Mouse (Mus musculus) midbrain, embryonic 13.5 days (tissue): ENCODE measurements at regions not wholly inside any gene's neighbourhood (a gene's known extent, or its start where the extent isn't known, plus 50 kb on each side); places are given as distances from the start of the nearest gene placed in this dataset.

Experiments
- ATAC-seq: fragments of 200-750 bp; cut with Nextera tagmentation; 2 replicates; pipeline ENCODE4 v1.8.0; 2017; ENCODE audit warnings: mild to moderate bottlenecking, moderate TSS enrichment, moderate library complexity
- H3K27ac ChIP-seq: fragments of 300-500 bp; sonication (generic); 2 replicates; pipeline ENCODE4 v1.5.1; 2015; ENCODE audit warnings: inconsistent platforms, mild to moderate bottlenecking, moderate library complexity
- H3K27me3 ChIP-seq: fragments of 300-500 bp; sonication (generic); 2 replicates; pipeline ENCODE4 v1.6.1; 2015; ENCODE audit warnings: mild to moderate bottlenecking, inconsistent platforms
- H3K36me3 ChIP-seq: fragments of 300-500 bp; sonication (generic); 2 replicates; pipeline ENCODE4 v1.6.1; 2015; ENCODE audit warnings: mild to moderate bottlenecking, inconsistent platforms
- H3K4me1 ChIP-seq: fragments of 300-500 bp; sonication (generic); replicated peaks from 2 replicates; pipeline ENCODE4 v1.6.1; 2015; ENCODE audit warnings: inconsistent platforms
- H3K4me2 ChIP-seq: fragments of 300-500 bp; sonication (generic); replicated peaks from 2 replicates; pipeline ENCODE4 v1.6.1; 2015; ENCODE audit warnings: moderate library complexity, mild to moderate bottlenecking, inconsistent platforms
- H3K4me3 ChIP-seq: fragments of 300-500 bp; sonication (generic); replicated peaks from 2 replicates; pipeline ENCODE4 v1.5.1; 2015; ENCODE audit warnings: mild to moderate bottlenecking, inconsistent platforms
- H3K9ac ChIP-seq: fragments of 300-500 bp; sonication (generic); replicated peaks from 2 replicates; pipeline ENCODE4 v1.6.1; 2015; ENCODE audit warnings: mild to moderate bottlenecking, inconsistent platforms
- H3K9me3 ChIP-seq: fragments of 300-500 bp; sonication (generic); 2 replicates; pipeline ENCODE4 v1.6.1; 2016; ENCODE audit warnings: mild to moderate bottlenecking, inconsistent platforms
- WGBS: fragments of 180-500 bp; shearing (Covaris S2); methylation state at CpG from one replicate; pipeline ENCODE4 v1.1.7; 2015; 5-methylcytosine and 5-hydroxymethylcytosine counted together

DNA sequence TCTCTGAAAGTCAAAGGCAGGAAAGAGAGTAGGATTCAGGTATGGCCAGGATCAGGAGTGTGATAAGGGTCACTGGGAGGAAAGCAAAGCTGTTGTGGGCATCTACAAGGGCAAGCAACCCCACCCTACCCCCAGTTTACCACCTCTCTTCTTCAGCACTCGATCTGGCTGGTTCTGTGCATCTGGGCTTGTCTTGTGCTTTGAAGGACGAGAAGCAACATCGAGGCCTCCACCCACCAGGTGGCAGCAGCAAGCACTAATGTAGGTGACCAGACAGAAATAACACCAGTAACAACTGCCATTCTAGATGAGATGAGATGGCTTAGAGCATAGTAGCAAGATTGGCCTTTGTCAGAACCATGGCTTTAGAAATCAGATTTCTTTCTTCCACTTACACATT is 507.2 kb upstream of the Sox11 start:
- no peaks in the 10 kb centered on the region for H3K27me3 ChIP-seq
- H3K9ac ChIP-seq, result no peak overlapping the region
- no peak for ATAC-seq
- no peak overlapping the region for H3K4me2 ChIP-seq
- no peaks in the 10 kb centered on the region for H3K9me3 ChIP-seq
- 87% methylated on average over 3 of the region's 3 CpGs for WGBS
- no peaks in the 10 kb centered on the region for H3K4me1 ChIP-seq
- H3K36me3 ChIP-seq, result no peaks in the 10 kb centered on the region
- H3K27ac ChIP-seq, result no peak overlapping the region
- no peak overlapping the region for H3K4me3 ChIP-seq

DNA sequence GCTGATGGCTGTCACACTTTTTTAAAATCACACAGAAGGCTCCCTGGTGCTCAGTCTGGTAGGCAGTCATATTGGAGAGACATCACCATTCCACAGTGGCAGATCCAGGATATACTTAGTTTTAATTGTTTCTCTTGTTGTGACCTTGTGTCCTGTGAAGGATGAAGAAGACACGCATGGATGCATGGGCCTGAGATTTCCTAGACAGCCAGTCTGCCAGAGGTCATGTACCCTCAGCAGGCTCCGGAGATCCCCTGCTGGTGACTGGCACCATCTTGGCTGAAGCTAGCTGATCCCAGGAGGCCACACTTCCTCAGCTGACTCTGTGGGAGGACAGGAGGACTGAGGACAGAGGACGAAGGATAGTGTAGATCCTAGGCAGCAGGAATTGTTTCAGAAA is 506.7 kb upstream of the Sox11 start:
- ATAC-seq, result no peak
- Histone ChIP-seq H3K27ac (no peak overlapping the region), H3K9ac (no peak overlapping the region), H3K27me3 (no peaks in the 10 kb centered on the region), H3K4me3 (no peak overlapping the region), H3K4me2 (no peak overlapping the region), H3K36me3 (no peaks in the 10 kb centered on the region), H3K9me3 (no peaks in the 10 kb centered on the region), H3K4me1 (no peaks in the 10 kb centered on the region)
- WGBS, result 76% methylated on average over 3 of the region's 3 CpGs

DNA sequence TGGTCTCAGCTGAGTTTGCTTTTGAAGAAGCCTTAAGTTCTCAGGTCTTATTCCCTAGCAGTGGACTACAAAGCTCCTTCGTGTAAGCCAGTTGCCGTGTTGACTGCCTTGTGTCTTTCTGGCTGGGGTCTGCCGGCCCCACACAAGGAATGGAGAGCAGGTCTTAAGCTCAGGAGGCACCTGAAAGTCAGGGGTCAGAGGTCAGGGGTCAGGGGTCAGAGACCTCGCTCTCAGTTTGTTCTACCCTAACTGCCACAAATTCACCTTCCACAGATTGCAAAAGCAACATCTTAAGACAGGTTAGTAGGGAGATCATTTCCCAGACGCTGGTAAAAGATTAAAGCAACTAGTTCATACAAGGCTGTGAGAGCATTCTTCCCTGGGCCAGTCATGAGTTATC is 505.8 kb upstream of the Sox11 start:
- Histone ChIP-seq H3K9ac (no peak overlapping the region), H3K9me3 (no peaks in the 10 kb centered on the region), H3K4me1 (no peaks in the 10 kb centered on the region), H3K27me3 (no peaks in the 10 kb centered on the region), H3K4me3 (no peak overlapping the region), H3K27ac (no peak overlapping the region), H3K36me3 (no peaks in the 10 kb centered on the region), H3K4me2 (no peak overlapping the region)
- WGBS, result 60% methylated on average over 5 of the region's 5 CpGs
- ATAC-seq, result no peak

DNA sequence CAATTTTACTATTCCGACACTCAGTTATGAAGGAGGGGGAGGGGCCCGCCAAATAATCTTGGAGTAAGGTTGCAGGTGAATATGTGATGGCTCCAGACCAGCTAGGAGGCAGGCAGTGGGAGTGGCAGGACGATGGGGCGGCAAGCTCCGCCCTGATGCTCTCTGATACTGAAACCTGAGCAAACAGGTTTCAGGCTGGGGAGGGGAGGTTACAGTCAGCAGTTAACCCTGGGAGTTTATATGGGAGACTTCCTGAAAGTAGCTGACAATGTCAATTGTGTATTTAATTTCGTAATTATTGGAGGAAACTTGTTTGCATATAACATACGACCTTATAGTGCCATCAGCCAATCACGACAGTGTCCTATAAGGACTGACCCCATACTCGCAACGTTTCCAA is 505.0 kb upstream of the Sox11 start:
- WGBS, result 71% methylated on average over 10 of the region's 10 CpGs
- H3K27me3 ChIP-seq, result no peaks in the 10 kb centered on the region
- H3K9me3 ChIP-seq, result no peaks in the 10 kb centered on the region
- ATAC-seq, result no peak
- H3K4me2 ChIP-seq, result no peak overlapping the region
- no peaks in the 10 kb centered on the region for H3K36me3 ChIP-seq
- no peak overlapping the region for H3K27ac ChIP-seq
- H3K9ac ChIP-seq, result no peak overlapping the region
- H3K4me3 ChIP-seq, result no peak overlapping the region
- H3K4me1 ChIP-seq, result no peaks in the 10 kb centered on the region

DNA sequence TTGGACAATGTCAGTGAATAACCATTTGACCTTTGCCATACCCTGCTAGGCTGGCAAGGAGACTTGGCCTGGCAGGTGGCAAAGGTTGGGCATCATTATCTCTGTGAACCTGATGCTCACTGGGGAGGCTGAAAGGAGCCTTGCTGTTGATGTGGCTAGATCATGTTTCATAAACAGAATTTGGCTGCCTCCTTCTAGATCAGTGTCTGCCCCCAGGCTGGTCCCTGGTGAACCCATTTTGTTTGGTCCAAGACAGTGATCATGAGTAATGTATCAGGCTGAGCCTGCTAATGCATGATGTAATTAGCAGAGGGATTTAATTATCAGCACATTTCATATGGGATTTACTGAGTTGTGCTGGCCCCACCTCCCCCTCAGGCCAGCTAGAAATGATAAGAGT is 502.6 kb upstream of the Sox11 start:
- H3K4me2 ChIP-seq, result no peak overlapping the region
- no peaks in the 10 kb centered on the region for H3K27me3 ChIP-seq
- no peak overlapping the region for H3K27ac ChIP-seq
- no peak for ATAC-seq
- H3K9ac ChIP-seq, result no peak overlapping the region
- H3K4me3 ChIP-seq, result no peak overlapping the region
- no peaks in the 10 kb centered on the region for H3K4me1 ChIP-seq
- no peaks in the 10 kb centered on the region for H3K36me3 ChIP-seq
- no peaks in the 10 kb centered on the region for H3K9me3 ChIP-seq

DNA sequence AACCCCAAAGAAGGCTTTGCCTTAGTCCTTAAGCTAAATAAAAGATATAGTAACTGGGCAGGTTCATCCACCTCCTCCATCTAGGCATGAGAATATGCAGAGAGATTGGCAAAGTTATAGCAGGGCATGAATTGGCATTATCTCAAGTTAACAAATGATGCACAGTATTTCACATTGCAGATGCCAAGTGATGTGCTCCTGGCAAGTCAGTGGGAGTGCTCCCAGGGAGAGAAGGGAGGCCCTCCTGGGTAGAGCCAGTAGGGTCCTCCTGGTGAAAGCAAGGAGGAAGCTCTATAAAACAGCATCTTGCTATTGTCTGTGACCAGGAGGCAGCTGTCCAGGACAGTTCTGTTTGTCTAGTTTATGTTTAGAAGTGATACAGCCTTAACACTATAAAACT is 496.6 kb upstream of the Sox11 start:
- no peak for ATAC-seq
- Histone ChIP-seq H3K9ac (no peak overlapping the region), H3K27me3 (no peaks in the 10 kb centered on the region)

DNA sequence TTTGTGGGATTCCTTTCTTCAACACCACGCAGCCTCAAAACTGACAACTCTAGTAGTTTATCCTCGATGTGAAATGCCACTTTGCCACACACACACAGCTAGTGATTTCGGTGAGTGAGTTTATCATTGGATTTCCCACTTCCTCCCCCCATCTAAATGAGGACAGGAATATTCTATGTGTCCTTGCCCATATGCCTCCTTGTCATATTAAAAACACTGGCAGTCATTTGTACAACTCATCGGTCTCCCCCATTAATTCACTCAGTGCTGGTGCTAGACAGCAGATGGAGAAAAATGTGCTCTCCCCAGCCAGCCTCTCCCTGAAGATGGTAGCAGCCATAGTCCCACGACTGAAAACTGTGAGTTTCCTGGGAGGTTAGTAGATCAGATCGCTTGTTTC is 496.0 kb upstream of the Sox11 start:
- 85% methylated on average over 6 of the region's 6 CpGs for WGBS
- H3K27ac ChIP-seq, result no peak overlapping the region
- no peak overlapping the region for H3K4me2 ChIP-seq
- no peak for ATAC-seq
- H3K36me3 ChIP-seq, result no peaks in the 10 kb centered on the region
- H3K9ac ChIP-seq, result no peak overlapping the region
- H3K9me3 ChIP-seq, result no peaks in the 10 kb centered on the region
- H3K27me3 ChIP-seq, result no peaks in the 10 kb centered on the region
- H3K4me3 ChIP-seq, result no peak overlapping the region
- no peaks in the 10 kb centered on the region for H3K4me1 ChIP-seq

More for the DNA sequence above, 496.6 kb upstream of the Sox11 start:
- H3K36me3 ChIP-seq, result no peaks in the 10 kb centered on the region
- no peaks in the 10 kb centered on the region for H3K9me3 ChIP-seq
- no peak overlapping the region for H3K27ac ChIP-seq
- no peak overlapping the region for H3K4me3 ChIP-seq
- H3K4me2 ChIP-seq, result no peak overlapping the region
- H3K4me1 ChIP-seq, result no peaks in the 10 kb centered on the region

DNA sequence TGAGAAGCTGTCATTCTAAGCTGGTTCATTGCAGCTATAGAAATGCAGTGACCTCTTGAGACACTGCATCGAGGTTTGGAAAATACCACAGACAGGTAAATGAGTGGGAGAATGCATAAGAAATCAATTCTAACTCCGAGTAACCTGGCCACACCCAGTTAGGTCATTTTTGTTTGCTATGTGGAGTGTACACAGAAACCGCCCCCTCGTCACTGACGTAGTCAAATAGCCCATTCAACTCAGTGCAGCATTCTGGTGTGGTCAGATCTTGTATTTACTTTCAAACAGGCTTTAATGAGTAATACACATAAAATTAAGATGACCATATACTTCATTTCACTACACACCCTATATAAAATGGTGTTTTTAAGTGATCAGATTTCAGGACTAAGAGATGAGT is 483.8 kb upstream of the Sox11 start:
- Histone ChIP-seq H3K9ac (no peak overlapping the region), H3K4me2 (no peak overlapping the region), H3K4me1 (peaks cover 9% of the 10 kb centered on the region), H3K9me3 (no peaks in the 10 kb centered on the region), H3K4me3 (no peak overlapping the region), H3K27ac (no peak overlapping the region), H3K36me3 (no peaks in the 10 kb centered on the region), H3K27me3 (no peaks in the 10 kb centered on the region)
- no peak for ATAC-seq
- 82% methylated on average over 5 of the region's 5 CpGs for WGBS

DNA sequence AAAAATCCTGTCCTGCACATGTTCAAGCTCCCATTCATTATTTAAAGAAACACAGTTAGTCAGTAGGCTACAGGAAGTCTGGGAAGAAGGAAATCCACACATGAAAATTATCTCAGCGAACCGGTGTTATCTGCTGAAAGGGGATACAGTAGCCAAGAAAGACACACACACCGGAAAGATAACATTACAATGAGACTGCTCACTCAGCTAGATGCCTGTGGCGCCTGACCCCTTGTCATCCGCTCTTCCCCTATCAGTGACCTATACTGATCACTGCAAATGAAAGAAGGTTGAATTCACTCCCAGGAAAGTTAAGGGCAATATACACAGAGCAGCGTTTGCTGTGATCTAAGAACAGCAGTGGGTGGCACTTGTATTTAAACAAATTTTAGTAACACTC is 481.0 kb upstream of the Sox11 start:
- Histone ChIP-seq H3K4me1 (peaks cover 9% of the 10 kb centered on the region), H3K27ac (no peak overlapping the region), H3K36me3 (no peaks in the 10 kb centered on the region), H3K9ac (no peak overlapping the region), H3K9me3 (no peaks in the 10 kb centered on the region), H3K4me2 (no peak overlapping the region), H3K4me3 (no peak overlapping the region), H3K27me3 (no peaks in the 10 kb centered on the region)
- ATAC-seq, result no peak
- 90% methylated on average over 6 of the region's 6 CpGs for WGBS

DNA sequence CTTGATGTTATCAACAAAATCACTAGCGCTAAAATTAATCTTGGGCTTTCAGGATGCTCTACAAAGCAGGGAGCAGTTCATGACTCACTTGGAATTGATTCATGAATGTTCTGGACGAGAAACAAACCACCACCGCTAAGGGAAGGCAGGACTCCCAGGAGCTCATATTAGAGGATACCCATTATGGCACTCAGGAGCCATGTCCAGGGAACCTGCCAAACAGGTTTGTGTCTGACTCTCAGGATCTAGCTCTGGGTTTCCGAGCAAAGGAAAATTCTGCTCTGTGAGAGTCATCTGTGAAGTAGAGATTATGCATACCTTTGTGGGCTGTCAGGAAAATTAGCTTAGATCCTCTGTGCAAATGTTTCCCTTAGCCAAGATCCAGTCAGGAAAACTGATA is 454.3 kb upstream of the Sox11 start:
- H3K4me2 ChIP-seq, result no peak overlapping the region
- no peaks in the 10 kb centered on the region for H3K9me3 ChIP-seq
- ATAC-seq, result no peak
- no peaks in the 10 kb centered on the region for H3K4me1 ChIP-seq
- H3K27ac ChIP-seq, result no peak overlapping the region
- H3K9ac ChIP-seq, result no peak overlapping the region
- 92% methylated on average over 4 of the region's 4 CpGs for WGBS
- no peak overlapping the region for H3K4me3 ChIP-seq
- H3K36me3 ChIP-seq, result no peaks in the 10 kb centered on the region
- no peaks in the 10 kb centered on the region for H3K27me3 ChIP-seq

DNA sequence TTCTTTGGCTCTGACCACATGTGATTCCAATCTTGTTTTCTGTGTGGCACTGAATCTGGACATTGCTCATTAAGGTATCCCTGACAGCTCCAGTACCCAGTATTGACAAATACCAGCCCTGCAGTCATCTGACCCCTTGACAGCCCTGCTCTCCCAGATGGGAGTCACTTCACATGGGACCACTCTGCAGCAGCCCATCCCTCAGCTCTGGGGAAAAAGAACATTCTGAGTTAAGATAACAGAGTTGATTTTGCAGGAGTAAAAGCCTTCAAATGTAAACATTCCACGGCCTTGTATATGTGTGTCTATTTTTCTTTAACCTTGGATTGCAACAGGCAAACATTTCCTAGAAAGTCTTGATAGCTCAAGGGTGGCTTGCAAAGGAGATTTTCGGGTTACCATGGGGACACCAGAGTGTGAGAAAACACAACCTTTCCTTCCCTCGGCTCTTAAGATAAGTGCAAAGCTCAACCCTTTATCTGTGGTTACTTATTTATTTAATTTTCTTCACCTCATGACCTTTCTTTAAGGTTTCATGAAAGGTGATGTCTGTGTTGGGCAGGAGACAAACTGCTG is 444.4 kb upstream of the Sox11 start:
- Histone ChIP-seq H3K4me3 (no peak overlapping the region), H3K9ac (no peak overlapping the region), H3K27me3 (no peaks in the 10 kb centered on the region), H3K4me1 (no peaks in the 10 kb centered on the region), H3K9me3 (no peaks in the 10 kb centered on the region), H3K27ac (no peak overlapping the region), H3K4me2 (no peak overlapping the region), H3K36me3 (no peaks in the 10 kb centered on the region)
- no peak for ATAC-seq
- WGBS, result 62% methylated on average over 3 of the region's 3 CpGs

DNA sequence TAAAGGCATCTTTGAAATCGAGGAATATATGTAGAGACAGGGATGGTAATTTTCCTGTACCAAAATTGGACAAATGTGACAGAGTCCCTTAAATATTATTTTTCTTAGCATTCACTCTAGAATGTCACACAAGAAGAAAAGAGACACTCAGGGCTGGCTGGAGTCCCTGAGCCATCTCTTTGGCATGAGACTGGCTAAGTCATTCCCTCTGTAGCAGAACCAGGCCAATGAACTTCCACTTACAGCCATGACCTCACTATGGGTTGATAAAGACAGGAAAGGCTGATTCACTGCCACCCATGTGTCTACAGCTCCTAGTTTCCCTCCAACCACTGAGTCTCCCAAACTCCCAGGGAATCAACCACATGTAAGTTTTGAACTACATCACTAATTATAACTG is 438.4 kb upstream of the Sox11 start:
- ATAC-seq, result no peak
- no peaks in the 10 kb centered on the region for H3K36me3 ChIP-seq
- no peaks in the 10 kb centered on the region for H3K9me3 ChIP-seq
- H3K27ac ChIP-seq, result no peak overlapping the region
- 88% methylated on average over 1 of the region's 1 CpGs for WGBS
- H3K4me3 ChIP-seq, result no peak overlapping the region
- H3K27me3 ChIP-seq, result no peaks in the 10 kb centered on the region
- no peak overlapping the region for H3K9ac ChIP-seq
- no peak overlapping the region for H3K4me2 ChIP-seq
- H3K4me1 ChIP-seq, result no peaks in the 10 kb centered on the region

DNA sequence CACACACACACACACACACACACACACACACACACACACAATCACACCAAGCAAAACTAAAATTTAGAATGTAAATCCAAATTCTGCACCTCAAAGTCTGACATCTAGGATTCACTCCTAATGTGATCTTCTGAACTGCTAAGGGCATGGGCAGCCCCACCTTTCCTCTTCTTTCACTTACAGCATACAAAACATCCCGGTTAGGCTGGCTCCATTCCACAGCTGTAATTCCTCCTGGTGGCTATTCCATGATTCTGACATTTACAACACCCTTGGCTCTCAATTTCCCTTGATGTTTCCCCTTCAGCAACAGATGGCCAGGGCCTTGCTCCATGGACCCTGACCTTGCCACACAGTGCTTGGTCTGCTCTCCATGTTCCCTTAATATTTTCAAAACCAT is 423.6 kb upstream of the Sox11 start:
- Histone ChIP-seq H3K4me1 (no peaks in the 10 kb centered on the region), H3K9ac (no peak overlapping the region), H3K36me3 (no peaks in the 10 kb centered on the region), H3K27ac (no peak overlapping the region), H3K27me3 (no peaks in the 10 kb centered on the region), H3K9me3 (no peaks in the 10 kb centered on the region), H3K4me3 (no peak overlapping the region), H3K4me2 (no peak overlapping the region)
- ATAC-seq, result no peak
- 83% methylated on average over 1 of the region's 1 CpGs for WGBS
